Mouse (Mus musculus) cerebellum, adult 18-20 months (tissue): ENCODE results near the gene Adra1b.

Experiments used
- DNase-seq, 2 experiments: peaks; one replicate each; pipeline ENCODE4 v3.0.0; 2021

Adra1b gene

DNA sequence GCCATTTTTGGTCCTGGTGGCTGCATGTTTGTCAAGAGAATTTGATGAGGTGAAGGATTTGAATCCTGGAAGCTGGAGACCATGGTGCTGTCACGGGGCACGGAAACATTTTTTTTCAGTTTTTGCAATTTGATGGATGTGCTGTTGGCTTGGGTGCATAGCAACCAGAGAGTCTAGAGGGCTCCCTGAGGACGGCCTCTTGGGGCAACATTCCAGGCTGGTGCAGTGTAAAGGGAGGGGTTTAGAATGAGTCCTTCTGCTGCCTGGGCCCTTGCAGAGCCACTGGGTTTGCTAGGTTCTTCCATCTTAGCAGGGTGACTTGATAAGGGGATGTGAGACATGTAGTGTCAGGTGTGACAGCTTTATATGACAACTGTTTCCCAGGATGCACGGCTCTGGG lies 8.5 kb downstream of the Adra1b start:
- DNase-seq = no peak

DNA sequence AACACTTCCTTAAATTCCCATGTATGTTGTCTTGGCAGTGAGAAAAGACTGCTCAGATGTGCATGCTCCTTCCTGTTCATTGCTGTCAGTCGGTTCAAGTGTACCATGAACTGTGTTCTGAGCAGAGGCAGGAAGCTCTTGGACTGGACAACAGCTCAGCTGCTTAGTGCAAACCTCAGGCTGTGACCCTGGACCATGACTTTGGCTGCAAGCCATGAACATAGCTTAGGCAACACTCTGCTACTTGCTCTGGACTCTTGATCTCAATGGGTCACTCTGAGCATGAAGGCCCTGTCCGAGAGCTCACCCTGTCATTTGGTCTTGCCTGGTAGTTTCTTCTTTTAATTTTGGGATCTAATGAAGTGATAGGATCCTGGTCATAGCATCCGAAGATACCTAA lies 9.6 kb downstream of the Adra1b start:
- no peak for DNase-seq

DNA sequence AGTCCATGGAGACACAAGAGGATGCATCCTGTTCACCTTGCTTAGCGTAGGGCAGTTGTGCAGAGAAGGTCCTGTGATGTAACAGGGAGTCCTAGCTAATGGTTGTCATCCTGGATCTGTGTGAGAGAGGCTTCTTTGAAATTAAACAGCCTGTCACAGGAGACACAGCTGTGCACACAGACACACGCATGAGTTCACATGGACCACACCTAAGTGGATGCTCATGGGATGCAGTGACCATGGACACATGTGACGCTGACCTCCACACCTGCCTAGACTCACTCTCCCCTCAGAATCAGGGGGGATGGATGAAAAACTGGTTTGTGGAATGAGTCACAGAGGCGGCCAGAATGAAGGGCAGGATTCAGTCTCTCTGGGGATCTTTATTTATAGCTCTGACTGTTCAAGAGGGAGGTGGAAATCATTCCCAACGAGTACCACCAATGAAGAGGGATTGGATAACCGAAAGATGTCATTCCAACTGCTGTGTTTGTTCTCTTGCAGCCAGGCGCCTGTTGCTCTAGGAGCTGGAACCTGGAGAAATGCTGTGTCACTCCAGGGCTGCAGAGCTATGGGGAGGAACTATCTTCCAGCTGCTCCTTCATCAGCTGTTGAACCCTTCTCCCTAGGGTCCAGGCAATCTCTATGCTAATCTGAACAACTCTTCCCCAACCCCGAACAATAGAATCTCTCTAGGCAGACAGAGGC lies 11.6 kb downstream of the Adra1b start:
- no peak for DNase-seq

DNA sequence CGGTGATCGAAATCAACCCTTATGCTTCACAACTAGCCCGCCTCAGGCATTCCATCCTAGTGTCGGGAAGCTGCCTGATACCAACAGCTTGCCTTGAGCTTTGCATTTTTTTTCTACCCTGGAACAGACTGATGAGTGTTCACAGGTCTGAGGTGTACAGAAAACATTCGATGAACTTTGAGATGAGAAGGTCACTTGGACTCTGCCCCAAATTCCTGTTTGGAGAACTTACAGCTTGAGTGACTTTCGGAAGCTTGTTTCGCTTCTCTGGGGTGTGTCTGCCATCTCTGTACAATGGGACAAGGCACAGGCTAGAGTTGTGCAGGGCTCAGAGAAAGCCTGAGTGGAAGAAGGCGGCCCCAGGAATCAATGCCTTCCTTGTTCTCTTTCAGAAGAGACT lies 12.3 kb downstream of the Adra1b start:
- DNase-seq = no peak

DNA sequence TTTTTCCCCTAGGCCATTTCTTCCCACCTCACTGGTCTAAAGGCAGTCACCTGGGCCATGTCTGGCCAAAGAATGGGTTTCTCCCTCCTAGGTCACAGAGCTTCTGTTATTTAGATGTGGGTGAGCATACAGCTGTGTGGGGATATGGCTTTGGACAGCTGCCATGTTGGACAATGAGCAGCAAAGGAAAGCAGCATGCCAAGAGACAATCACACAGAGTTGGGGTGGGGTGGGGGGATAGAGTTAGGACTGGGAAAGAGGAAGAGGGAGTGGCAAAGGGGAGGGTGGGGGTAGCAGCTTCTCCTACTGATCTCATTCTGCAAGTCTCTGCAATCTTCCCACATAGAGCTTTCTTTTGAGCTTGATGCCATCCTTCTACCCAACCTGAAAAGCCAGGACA lies 13.4 kb downstream of the Adra1b start:
- DNase-seq = no peak

DNA sequence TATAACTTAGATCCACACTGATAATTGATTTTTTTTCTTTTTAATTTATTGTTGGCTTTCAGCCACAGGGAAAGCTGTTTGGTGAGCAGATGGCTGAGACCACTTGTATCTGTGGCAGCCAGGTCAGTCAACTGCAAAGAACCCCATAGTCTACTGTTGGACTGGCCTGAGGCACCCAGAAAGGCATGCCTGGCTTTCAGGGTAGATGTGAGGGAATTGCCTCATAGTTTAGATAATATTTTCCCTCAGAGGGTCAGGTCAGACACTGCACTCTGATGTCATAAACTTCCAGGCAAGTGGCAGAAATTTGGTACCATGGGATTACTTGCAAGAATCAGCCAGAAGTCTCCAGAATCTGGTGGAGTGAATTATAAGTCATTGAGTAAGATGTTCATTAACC lies 16.5 kb downstream of the Adra1b start:
- DNase-seq = no peak

DNA sequence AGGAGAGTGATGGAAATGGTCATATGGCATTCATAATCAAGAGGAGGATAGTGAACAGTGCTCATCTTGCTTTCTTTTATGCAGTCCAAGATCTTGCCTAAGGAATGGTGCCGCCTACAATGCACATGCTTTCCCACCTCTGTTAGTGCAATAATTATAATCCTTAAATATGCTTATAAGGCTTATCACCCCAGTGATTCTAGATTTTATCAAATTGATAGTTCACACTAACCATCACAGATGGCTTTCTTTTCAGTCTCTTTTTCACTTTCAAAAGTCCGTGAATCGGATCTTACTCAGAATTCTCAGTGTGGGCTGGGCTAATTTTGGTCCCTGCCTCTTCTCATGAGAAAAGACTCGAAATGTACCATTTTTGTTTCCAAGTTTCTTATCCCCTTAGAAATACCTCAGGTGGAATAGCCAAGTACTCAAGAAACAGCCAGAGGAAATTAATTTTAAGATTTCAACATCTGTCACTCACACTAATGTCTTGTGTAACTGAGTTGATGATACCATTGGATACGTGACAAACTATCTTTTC lies 17.3 kb downstream of the Adra1b start:
- DNase-seq = no peak

DNA sequence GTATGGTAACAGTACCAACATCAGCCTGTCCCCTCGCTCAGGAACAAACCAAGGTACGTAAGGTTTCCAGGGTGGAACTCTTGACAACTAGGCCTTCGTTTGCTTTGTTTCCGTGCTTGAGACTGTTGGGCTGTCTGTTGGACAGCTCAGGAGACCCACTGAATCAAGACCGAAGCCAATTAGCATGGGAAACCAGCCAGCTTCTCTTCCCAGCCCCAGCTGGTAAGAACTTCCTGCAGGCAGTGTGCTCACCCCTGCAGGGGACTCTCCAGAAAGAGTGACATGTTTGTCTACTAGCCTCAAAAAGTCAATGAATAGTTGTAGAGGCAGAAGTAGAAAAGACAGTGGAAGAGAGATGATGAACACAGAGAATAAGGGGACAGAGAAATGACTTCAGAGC lies 23.8 kb downstream of the Adra1b start:
- no peak for DNase-seq

DNA sequence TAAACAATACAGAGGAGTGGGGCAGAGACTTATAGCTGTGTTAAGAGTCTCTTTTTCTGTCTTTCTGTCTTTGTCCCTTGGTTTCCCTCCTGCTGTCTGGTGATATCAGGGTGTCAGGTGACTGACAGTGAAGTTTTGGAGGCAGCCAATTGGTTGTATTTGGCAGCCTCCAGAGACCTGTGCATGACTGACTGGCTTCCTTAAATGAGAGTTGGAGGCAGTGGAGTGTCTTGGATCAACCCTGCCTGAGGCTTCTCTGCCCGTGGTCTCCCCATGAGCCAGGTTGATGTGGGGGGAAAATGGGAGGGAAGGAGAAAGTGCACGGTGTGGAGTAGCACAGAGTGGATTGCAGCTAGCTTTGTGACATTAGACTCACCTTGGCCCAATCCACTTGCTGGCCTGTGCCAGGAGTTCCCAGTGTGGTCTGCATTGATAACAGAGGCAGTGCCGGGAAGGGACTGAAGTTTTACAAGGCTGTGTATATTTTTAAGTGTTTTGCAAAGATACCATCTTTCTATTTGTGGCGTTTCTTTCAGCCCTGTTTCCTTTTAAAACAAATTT lies 33.2 kb downstream of the Adra1b start:
- no peak for DNase-seq

DNA sequence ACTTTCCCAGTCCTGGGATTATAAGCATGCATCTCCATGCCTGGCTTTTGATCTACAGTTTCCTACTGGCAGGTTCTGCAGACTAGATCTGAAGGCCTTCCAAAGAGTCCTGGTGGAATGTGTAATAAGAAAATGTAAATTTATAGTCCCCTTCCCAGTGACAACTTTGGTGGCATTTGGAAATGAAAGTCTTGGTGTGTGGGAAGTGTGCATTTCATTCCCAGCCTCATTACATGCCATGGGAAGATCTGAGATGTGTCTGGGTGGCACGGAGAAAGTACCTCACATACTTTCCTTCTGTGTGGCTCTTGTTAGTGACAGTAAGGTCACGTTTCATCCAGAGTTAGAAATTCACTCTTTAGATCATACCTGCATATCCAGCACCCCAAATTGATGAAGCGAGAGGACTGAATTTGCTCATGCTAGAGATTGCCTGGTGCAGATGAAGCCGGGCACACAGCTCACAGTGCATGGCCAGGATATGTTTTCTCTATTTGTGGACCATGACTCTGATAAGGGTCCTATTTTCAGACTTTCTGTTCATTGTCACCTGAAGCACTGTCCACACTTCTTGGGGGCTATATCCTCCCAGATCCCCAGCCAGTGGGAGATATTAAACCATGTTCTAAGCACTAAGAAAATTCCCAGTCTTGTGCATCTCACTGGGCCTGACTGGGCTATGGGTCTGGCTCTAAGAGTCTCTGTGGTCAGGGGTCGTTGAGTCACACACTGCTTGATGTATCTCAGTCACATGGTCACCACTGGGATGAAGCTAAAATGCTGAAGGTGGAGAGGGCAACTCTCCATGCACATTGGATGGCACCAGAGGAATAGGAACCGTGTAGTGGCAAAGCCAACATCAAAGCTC lies 35.5 kb downstream of the Adra1b start:
- DNase-seq = no peak

DNA sequence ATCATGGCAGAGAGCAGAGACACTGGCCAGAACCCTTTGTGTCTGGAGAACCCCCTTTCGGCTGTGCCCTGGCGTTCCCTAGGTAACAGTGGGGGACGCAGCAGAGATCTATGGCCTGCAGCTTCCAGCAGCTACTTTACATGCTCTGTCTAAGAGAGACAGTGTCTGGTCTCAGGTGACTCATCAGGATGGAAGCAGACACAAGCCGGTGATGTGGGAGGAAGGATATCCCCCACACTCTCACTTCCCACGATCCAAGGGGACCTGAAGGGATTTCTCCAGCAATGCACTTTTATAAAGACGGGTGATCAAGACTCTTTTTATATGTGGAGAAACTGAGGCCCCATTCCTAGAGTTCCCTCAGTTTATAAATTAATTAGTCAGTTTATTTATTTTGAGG lies 48.0 kb downstream of the Adra1b start:
- DNase-seq = no peak

DNA sequence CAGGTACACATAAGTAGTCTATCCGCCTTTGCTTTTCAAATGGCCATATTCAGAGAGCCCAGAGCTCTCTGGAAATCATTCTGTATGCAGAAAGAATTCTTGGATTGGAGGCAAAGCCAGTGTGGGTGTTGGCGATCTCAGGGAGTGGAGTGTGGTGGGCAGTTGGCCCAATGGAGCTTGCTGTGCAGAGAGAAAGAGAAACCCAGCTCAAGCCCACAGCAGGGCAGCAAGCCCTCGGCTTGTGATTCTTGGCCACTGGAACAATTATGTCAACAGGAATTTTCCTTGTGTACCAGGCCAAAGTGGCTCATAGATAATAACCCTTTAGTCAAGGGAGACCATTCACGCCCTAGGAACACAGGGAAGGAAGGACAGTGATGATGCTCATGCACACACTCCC lies 53.0 kb downstream of the Adra1b start:
- peak in 1 of 2 experiments; percentile 5 for DNase-seq

DNA sequence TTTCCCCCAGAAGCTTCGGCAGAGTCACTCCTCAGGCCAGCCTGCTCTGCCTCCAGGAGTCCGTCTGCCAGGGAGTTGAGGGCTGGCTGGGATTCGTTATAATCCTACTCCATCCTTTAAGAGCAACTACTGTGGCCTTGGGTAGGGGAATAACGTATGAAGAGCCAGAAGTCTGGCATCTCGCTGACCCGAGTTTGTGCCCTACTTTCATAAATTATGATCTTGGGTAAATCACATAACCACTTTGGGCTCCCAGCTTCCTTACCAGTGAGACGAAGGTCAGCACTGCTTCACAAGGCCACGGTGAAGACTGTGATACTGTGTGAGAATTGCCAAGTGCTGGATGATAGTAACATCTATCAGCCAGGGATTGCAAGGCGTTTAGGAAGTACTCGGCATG lies 59.4 kb downstream of the Adra1b start:
- no peak for DNase-seq

DNA sequence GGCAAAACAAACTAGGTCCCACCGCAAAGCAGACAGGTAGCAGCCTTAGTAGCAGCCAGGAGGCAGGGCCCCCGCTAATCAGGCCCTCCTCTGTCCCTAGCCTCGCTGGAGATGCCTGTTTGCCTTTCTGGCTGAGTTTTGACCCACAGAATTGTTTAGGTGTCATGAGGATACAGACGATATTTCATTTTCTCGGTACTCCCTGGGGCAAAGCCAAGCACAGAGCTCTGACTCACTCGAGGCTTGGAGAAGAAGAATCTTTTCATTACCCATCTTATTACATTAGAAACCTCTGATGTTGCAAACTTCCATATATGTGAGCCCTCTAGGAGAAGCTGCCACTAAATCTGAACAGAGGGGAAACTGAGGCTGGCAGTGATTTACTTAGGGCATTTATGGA lies 60.5 kb downstream of the Adra1b start:
- DNase-seq = no peak

DNA sequence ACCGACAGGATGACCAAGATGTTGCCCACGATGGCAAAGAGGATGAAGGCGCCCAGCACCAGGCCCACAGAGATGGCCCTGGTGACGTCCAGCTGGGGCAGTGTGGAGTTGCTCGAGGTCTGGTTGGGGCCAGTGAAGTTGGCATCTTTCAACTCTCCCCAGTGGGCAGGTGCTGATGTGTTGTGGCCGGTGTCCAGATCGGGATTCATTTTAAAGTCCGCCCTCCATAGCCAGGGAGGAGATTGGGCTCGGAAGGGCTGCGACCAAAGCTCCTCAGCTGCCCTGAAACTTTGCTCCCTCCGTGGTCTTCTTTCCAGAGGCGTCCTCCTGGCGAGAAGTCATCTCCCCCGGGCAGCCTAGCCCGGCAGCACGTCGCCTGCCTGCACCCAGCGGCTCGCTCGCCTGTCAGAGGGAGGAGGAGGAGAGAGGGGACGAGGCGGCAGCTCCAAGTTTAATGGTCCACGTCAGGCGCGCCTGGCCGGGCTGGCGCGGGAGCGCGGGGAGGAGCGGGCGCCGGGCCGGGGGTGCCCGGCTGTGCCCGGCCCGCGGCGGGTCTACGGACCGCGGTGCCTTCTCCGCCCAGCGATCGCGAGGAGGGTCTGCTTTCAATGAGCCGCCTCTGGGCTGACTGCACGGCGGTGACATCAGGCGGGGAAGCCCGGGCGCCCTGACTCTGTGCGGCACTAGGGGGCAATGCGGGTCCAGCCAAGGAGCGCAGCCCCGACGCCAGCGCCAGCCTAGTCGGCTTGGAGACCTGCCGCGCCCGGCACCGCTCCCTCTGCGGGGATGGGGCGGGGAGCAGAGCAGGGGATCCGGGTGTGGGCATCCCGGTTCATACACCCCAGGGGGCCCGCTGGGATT lies 64.9 kb downstream of the Adra1b start:
- peak; percentile 22 to 44 for DNase-seq

DNA sequence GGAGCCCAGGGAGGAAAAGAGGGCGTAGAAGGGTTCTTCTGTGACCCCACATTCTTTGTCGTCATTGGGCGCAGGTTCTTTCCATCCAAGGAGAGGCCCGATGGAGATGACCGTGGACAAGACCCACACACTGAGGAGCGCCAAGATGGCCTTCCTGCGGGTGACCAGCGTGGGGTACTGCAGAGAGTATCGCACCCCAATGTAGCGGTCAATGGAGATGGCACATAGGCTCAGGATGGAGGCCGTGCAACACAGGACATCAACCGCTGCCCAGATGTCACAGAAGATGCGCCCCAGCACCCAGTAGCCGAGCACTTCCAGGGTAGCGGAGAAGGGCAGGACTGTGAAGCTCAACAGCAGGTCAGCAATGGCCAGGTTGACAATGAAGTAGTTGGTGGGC lies 65.6 kb downstream of the Adra1b start:
- no peak for DNase-seq

DNA sequence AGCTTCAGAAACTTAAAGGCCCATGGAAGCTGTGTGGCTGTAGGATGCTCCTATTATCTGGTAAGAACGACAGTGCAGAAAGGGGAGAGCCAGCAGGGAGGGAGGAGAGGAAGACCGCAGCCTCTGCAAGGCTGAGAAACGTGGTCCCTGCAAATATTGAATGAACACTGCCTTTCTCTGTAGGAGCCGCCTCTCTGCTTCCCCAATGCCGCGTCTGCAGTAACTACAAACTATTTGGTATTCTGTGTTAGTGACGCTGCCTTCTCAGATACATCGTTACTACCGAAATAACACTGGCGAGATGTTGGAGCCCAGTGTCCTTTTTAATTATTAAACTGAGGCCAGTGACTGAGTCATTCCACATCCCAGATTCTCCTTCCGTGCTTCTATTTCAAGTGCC lies 66.5 kb downstream of the Adra1b start:
- no peak for DNase-seq

DNA sequence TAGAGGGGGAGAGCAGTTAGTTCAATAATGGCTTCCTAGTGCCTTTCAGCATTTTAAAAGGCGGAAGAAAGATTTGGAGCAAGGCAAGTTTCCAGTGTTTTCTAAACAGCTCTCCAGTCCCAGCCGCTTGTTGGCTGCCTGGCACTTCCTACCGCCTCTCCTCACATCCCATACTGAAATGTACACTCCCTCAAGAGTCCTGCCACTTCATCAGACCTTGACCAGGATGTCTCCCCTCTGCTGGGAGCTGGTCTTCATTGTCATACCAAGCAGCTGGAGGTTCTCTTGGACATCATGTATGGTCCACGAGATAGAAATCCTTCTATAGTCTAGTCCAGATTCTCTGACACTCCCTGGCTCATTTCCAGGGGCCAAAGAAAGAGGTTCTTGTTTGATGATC lies 69.5 kb downstream of the Adra1b start:
- DNase-seq = no peak

DNA sequence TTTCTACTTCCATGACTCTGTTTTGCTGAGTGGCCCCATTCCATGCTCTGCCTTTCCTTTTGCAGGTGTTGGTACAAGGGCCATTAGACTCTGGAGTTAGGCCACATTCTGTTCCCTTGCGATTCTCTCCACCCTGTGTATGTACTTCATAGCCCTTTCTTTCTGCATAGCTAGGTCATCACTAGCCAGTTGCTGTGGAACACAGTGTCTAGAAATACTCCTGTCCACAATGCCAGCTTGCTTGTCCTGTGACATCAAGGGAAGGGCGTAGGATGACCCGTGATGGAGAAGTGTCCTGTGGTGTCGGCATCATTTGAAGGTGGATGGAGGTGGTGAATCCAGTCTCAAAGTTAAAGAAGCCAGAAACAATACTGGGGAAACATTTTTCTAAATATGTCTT lies 74.2 kb downstream of the Adra1b start:
- DNase-seq = no peak

DNA sequence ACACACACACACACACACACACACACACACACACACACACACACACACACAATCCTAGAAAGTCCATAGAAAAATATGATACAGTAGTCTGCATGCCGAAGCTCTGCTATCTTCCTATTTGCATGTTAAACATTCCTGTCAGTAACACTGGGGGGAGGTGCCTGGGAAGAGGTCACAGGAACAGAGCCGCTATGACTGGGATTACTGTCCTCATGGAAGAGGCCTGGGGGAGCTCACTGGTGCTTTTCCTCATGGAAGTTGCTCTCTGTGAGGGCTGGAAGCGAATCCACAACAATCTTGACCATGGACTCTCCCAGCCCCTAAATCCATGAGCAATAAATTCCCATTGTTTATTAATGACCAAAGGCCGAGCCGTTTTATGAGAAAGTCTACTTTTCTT lies 77.7 kb downstream of the Adra1b start:
- no peak for DNase-seq

DNA sequence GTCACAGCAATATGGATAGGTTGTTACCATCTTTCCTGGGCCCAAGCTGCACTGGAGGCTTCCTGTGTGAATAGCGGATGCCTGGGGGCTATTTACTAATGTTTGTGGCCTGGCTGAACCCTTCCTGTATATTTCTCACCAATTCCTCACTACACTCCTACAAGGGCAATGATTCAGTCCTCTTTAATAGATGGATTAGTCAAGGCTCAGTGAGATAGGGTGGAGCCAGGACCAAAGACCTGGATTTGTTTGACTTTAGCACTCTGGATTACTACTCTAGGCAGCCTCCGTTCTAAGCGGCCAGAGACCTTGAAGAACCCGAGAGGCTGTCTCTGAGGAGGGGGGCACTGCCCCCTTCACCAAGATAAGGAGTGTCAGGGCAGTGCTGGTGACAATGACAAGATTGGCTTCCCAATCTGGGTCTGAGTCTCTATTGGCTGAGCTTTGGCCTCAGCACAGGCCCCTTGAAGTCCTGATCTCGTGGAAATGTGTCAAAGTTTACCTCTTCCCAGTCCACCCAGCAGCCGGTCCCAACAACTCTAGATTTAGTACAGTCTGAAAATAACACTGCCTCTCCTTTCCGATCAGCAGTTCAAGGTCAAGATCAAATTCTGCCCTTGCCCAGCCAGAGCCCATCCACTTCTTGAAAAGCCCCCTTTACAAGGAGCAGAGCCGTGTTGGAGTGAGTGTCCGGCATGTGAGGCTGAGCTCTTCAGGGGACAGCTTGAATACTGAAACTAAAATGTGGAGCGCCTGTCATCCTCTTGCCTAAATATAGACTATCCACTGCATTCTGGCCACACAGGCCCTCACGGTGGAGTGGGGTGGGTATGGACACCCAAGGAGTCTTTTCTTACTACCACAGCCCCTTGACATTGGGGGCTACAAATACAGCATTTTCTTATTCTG lies 80.2 kb downstream of the Adra1b start:
- no peak for DNase-seq
